10 mouse cellular contexts compared by ENCODE assay signal in genomic region chr11:77784894-77785293, GRCm38 (mm10). TPM values are rescaled to one million over a fixed set of nuclear protein-coding genes. Genes with fewer than 3 reads are reported as not detected.
DNase-seq lines count a peak whose midpoint lies in the region; ATAC-seq and TF ChIP-seq lines count a peak whose summit lies in the region.
"Had no signal": no experiment of that assay in that cellular context is flagged by ENCODE, and none has a peak within 500 bp of the region (broad histone marks: within the 10 kb centered on the region; RNA-seq: fewer than 3 reads in every experiment).

No protein-coding gene starts in this region.

- no peak for TF ChIP-seq POLR2A in olfactory bulb, adult 2 months (IDR thresholded peaks at IDR 0.05; ENCODE audit: insufficient read depth, low read depth, low read length)

- no peak for DNase-seq in forebrain, postnatal 0 days
- DNase-seq in lung, postnatal 14 days: no peak
- DNase-seq in intestine, embryonic 14.5 days (ENCODE audit: low spot score): no peak
- no peak for DNase-seq in urinary bladder, adult 2 months (ENCODE audit: low spot score)
- no peak for DNase-seq in adrenal gland, postnatal 36 days
- DNase-seq: adrenal gland, adult 8-10 months had no signal

- no peak overlapping the region for H3K4me3 ChIP-seq in forebrain, embryonic 13.5 days
- no peak overlapping the region for H3K4me3 ChIP-seq in forebrain, postnatal 0 days (ENCODE audit: low read depth, low read length)
- no peak overlapping the region for H3K4me3 ChIP-seq in lung, embryonic 15.5 days
- no peak overlapping the region for H3K4me3 ChIP-seq in intestine, embryonic 14.5 days (ENCODE audit: low read depth, low read length)
- H3K4me3 ChIP-seq in olfactory bulb, adult 2 months (ENCODE audit: insufficient read depth, low read depth, low read length): no peak overlapping the region

- no peak for ATAC-seq in forebrain, embryonic 13.5 days
- no peak for ATAC-seq in forebrain, postnatal 0 days
- ATAC-seq in lung, embryonic 15.5 days (ENCODE audit: borderline replicate concordance, extremely low read depth, low FRiP score, low TSS enrichment): no peak
- ATAC-seq in intestine, embryonic 14.5 days (replicated peaks; ENCODE audit: low FRiP score, low TSS enrichment, low read depth): no peak

- peak overlapping the region; percentile 70 for H3K27ac ChIP-seq in forebrain, embryonic 13.5 days
- H3K27ac ChIP-seq in forebrain, postnatal 0 days (ENCODE audit: low read depth, low read length): no peak overlapping the region
- H3K27ac ChIP-seq in lung, embryonic 15.5 days: peak overlapping the region; percentile 92
- peak overlapping the region; percentile 83; the same call in 1 of the 2 replicates for H3K27ac ChIP-seq in intestine, embryonic 14.5 days (ENCODE audit: low read depth)
- peak overlapping the region; percentile 81; the same call in 1 of the 2 replicates for H3K27ac ChIP-seq in olfactory bulb, adult 2 months (ENCODE audit: insufficient read depth, low read depth, low read length)

- no peaks in the 10 kb centered on the region for H3K9me3 ChIP-seq in forebrain, embryonic 13.5 days (replicated peaks)
- H3K9me3 ChIP-seq in forebrain, postnatal 0 days (ENCODE audit: low read length): no peaks in the 10 kb centered on the region
- no peaks in the 10 kb centered on the region for H3K9me3 ChIP-seq in lung, embryonic 15.5 days
- H3K9me3 ChIP-seq in intestine, embryonic 14.5 days (ENCODE audit: control insufficient read depth, low read length): no peaks in the 10 kb centered on the region

- no peaks in the 10 kb centered on the region for H3K27me3 ChIP-seq in forebrain, embryonic 13.5 days
- H3K27me3 ChIP-seq in forebrain, postnatal 0 days (ENCODE audit: insufficient read depth, low read length): no peaks in the 10 kb centered on the region
- no peaks in the 10 kb centered on the region for H3K27me3 ChIP-seq in lung, embryonic 15.5 days
- H3K27me3 ChIP-seq in intestine, embryonic 14.5 days (replicated peaks; ENCODE audit: control insufficient read depth, insufficient read depth, low read length): no peaks in the 10 kb centered on the region

- H3K4me1 ChIP-seq in forebrain, embryonic 13.5 days: peaks cover 51% of the 10 kb centered on the region
- H3K4me1 ChIP-seq in forebrain, postnatal 0 days (ENCODE audit: insufficient read depth): 0 out of 2 replicates have a peak, but pooled peaks cover 15% of the 10 kb centered on the region
- peaks cover 55% of the 10 kb centered on the region for H3K4me1 ChIP-seq in lung, embryonic 15.5 days
- H3K4me1 ChIP-seq in intestine, embryonic 14.5 days (replicated peaks; ENCODE audit: control insufficient read depth, insufficient read depth, low read length): peaks cover 42% of the 10 kb centered on the region
- peaks cover 57% of the 10 kb centered on the region for H3K4me1 ChIP-seq in olfactory bulb, adult 2 months (ENCODE audit: control insufficient read depth, insufficient read depth, low read length)

- no peak overlapping the region for H3K4me2 ChIP-seq in forebrain, embryonic 13.5 days
- no peak overlapping the region for H3K4me2 ChIP-seq in forebrain, postnatal 0 days (ENCODE audit: low read depth)
- peak overlapping the region; percentile 9; the same call in 1 of the 2 replicates for H3K4me2 ChIP-seq in lung, embryonic 15.5 days
- no peak overlapping the region for H3K4me2 ChIP-seq in intestine, embryonic 14.5 days (ENCODE audit: low read length)

- H3K36me3 ChIP-seq in forebrain, embryonic 13.5 days (ENCODE audit: poor library complexity, severe bottlenecking): peaks cover 13% of the 10 kb centered on the region
- 0 out of 2 replicates have a peak, but pooled peaks cover 5% of the 10 kb centered on the region for H3K36me3 ChIP-seq in forebrain, postnatal 0 days (ENCODE audit: insufficient read depth)
- H3K36me3 ChIP-seq in lung, embryonic 15.5 days: no peaks in the 10 kb centered on the region
- H3K36me3 ChIP-seq in intestine, embryonic 14.5 days (ENCODE audit: control insufficient read depth, insufficient read depth, low read length): no peaks in the 10 kb centered on the region

- 86% methylated on average over 9 of the region's 9 CpGs for WGBS in forebrain, embryonic 13.5 days
- 82% methylated on average over 9 of the region's 9 CpGs for WGBS in forebrain, postnatal 0 days
- WGBS in lung, embryonic 15.5 days: 56% methylated on average over 9 of the region's 9 CpGs
- 71% methylated on average over 9 of the region's 9 CpGs for WGBS in intestine, embryonic 14.5 days
- whole genome bisulfite sequencing in olfactory bulb, adult 2 months: 74% methylated on average over 9 of the region's 9 CpGs

- H3K9ac ChIP-seq in forebrain, embryonic 13.5 days: 0 out of 2 replicates have a peak overlapping the region, but pooled peaks have one; percentile 3
- no peak overlapping the region for H3K9ac ChIP-seq in forebrain, postnatal 0 days
- no peak overlapping the region for H3K9ac ChIP-seq in lung, embryonic 15.5 days
- no peak overlapping the region for H3K9ac ChIP-seq in intestine, embryonic 14.5 days (ENCODE audit: low read length)

- no peak for TF ChIP-seq CTCF in forebrain, postnatal 0 days (IDR thresholded peaks at IDR 0.05; ENCODE audit: low read depth)
- TF ChIP-seq CTCF in olfactory bulb, adult 2 months (IDR thresholded peaks at IDR 0.05; ENCODE audit: insufficient read depth, low read depth, low read length): no peak

RNA-seq across cellular contexts. Expression of gene Gm10277, which starts 2.7 kb away (rescaled TPM):
- polyA plus RNA-seq in forebrain, embryonic 13.5 days (2015; fragmentation: Nextera tagmentation; extraction: Ambion mirVana): 2.9 and 3.2 TPM in 2 replicates
- not detected in 2 replicates for total RNA-seq in forebrain, postnatal 0 days (2014; rRNA removed)
- 0.29 TPM in 1 of 2 replicates, not detected in the other for polyA plus RNA-seq in forebrain, postnatal 0 days (2015; fragmentation: Nextera tagmentation; extraction: Ambion mirVana)
- 0.94 and 1.5 TPM in 2 replicates for polyA plus RNA-seq in lung, embryonic 15.5 days (2015; fragmentation: Nextera tagmentation; extraction: Ambion mirVana)
- 1.0 and 1.3 TPM in 2 replicates for polyA plus RNA-seq in intestine, embryonic 14.5 days (2014; fragmentation: Nextera tagmentation; extraction: Ambion mirVana)
- not detected in 2 replicates for polyA plus RNA-seq in olfactory bulb, adult 2 months (2012; ENCODE audit: insufficient read depth, insufficient read length, low replicate concordance, missing spikeins)
- not detected in 2 replicates for polyA plus RNA-seq in urinary bladder, adult 2 months (2012; rRNA removed)
- total RNA-seq in adrenal gland, postnatal 36 days (2021): not detected
- total RNA-seq: adrenal gland, adult 8-10 months; left cerebral cortex, postnatal 36 days had no signal

RNA-seq across cellular contexts. Expression of gene Myo18a, which starts 21.8 kb away (rescaled TPM):
- 38.2 and 48.1 TPM in 2 replicates for polyA plus RNA-seq in forebrain, embryonic 13.5 days (2015; fragmentation: Nextera tagmentation; extraction: Ambion mirVana)
- 67.5 and 85.2 TPM in 2 replicates for total RNA-seq in forebrain, postnatal 0 days (2014; rRNA removed)
- 23.9 and 33.8 TPM in 2 replicates for polyA plus RNA-seq in forebrain, postnatal 0 days (2015; fragmentation: Nextera tagmentation; extraction: Ambion mirVana)
- polyA plus RNA-seq in lung, embryonic 15.5 days (2015; fragmentation: Nextera tagmentation; extraction: Ambion mirVana): 37.8 and 46.2 TPM in 2 replicates
- 21.1 and 24.9 TPM in 2 replicates for polyA plus RNA-seq in intestine, embryonic 14.5 days (2014; fragmentation: Nextera tagmentation; extraction: Ambion mirVana)
- polyA plus RNA-seq in olfactory bulb, adult 2 months (2012; ENCODE audit: insufficient read depth, insufficient read length, low replicate concordance, missing spikeins): 284 TPM in 1 of 2 replicates, not detected in the other
- polyA plus RNA-seq in urinary bladder, adult 2 months (2012; rRNA removed): 24.1 and 33.8 TPM in 2 replicates
- 10 to 100 TPM; 56.7 to 76.3 TPM for total RNA-seq in adrenal gland, postnatal 36 days (2021)

RNA-seq across cellular contexts. Expression of gene Cryba1, which starts 59.8 kb away (rescaled TPM):
- 0.76 and 1.7 TPM in 2 replicates for polyA plus RNA-seq in forebrain, embryonic 13.5 days (2015; fragmentation: Nextera tagmentation; extraction: Ambion mirVana)
- 0.23 and 0.95 TPM in 2 replicates for total RNA-seq in forebrain, postnatal 0 days (2014; rRNA removed)
- 0.41 and 0.88 TPM in 2 replicates for polyA plus RNA-seq in forebrain, postnatal 0 days (2015; fragmentation: Nextera tagmentation; extraction: Ambion mirVana)
- not detected in 2 replicates for polyA plus RNA-seq in lung, embryonic 15.5 days (2015; fragmentation: Nextera tagmentation; extraction: Ambion mirVana)
- 0.26 TPM in 1 of 2 replicates, not detected in the other for polyA plus RNA-seq in intestine, embryonic 14.5 days (2014; fragmentation: Nextera tagmentation; extraction: Ambion mirVana)
- polyA plus RNA-seq in olfactory bulb, adult 2 months (2012; ENCODE audit: insufficient read depth, insufficient read length, low replicate concordance, missing spikeins): not detected in 2 replicates
- not detected in 2 replicates for polyA plus RNA-seq in urinary bladder, adult 2 months (2012; rRNA removed)
- not detected for total RNA-seq in adrenal gland, postnatal 36 days (2021)
- total RNA-seq: adrenal gland, adult 8-10 months; left cerebral cortex, postnatal 36 days had no signal
